Mouse (Mus musculus): ENCODE results near the gene Cypt3. TPM values are rescaled to one million over a fixed set of nuclear protein-coding genes. Genes with fewer than 3 reads are reported as not detected.

The Cypt3 gene
- not detected in 2 replicates for polyA plus RNA-seq (2021; fragmentation: Nextera tagmentation)
- long read RNA-seq, experiment 1 = 0 reads
- long read RNA-seq, experiment 2 = 0 reads

DNA sequence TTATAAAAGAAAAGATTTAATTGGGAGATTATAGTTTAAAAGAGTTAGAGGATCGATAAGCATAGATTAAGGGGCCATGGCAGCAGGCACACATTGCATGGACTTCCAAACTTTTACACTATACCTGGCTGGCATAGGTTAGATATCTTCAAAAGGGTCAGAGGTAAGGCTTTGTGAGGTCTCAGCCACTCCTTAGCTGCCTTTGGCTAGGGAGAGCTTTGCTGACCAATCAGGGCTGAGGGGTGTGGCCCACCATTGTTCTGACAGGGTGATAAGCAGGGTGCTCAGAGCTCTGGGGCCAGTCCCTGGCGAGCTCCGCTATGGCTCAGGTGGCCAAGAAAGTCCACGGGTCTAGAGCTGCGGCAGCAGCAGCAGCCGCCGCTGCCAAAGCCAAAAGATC, at the start of gene Cypt3:
Gene Cypt3 (plus strand): TSS at position 301 of the 400 bp plus-strand sequence.

Other genes starting within 250 kb of the Cypt3 start
- gene Ubqln2, start 60.4 kb upstream of the Cypt3 start, polyA plus RNA-seq (2021; fragmentation: Nextera tagmentation) = 15.8 and 41.7 TPM in 2 replicates
- 0.51 and 0.89 TPM in 2 replicates for gene Kctd12b, start 137.8 kb downstream of the Cypt3 start, polyA plus RNA-seq (2021; fragmentation: Nextera tagmentation)
- gene Nbdy, start 165.0 kb downstream of the Cypt3 start, polyA plus RNA-seq (2021; fragmentation: Nextera tagmentation) = 77.8 and 82.7 TPM in 2 replicates